Mouse (Mus musculus) ZHBTc4 (cell line): Measurements from ENCODE around the gene Olfr1098.

ENCODE experiments used
- DNase-seq: peaks from one replicate; pipeline ENCODE4 v3.0.0-alpha.2; 2011; ENCODE audit warnings: low read depth, low spot score

Olfr1098 gene

GRCm38 (mm10) chr2:86924445-86924844 is at the start of gene Olfr1098:
Gene Olfr1098, minus strand, starts transcription at chr2:86924545.
- no peak for DNase-seq

GRCm38 (mm10) chr2:86960593-86960992 is 36.2 kb upstream of the Olfr1098 start, which contains the start of gene Olfr1099:
Gene Olfr1099, minus strand, starts transcription at chr2:86960693.
- no peak for DNase-seq

- no peak for DNase-seq
These were observed 2.2 kb upstream of the Olfr1098 start for GRCm38 (mm10) chr2:86926557-86926956.

GRCm38 (mm10) chr2:86905647-86906046 is 18.7 kb downstream of the Olfr1098 start:
- no peak for DNase-seq

DNA sequence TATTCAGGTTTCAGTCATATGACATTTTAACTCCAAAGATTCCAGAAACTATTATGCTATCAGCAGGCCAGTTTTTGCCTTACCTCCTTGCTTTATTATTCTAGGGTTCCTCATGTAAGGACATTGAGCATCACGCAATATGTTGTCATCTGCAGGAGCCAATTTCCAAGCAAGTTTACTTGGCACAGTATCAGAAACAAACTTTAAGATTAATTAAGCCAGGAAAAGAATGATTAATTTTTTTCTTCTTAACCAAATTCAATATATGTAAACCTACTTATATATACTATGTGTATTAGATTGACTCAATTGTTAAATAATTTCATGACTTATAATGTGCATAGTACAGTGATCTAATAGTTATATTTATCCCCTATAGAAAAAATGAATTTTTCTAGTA is 32.2 kb downstream of the Olfr1098 start, which contains the start of gene Olfr1097:
Gene Olfr1097, minus strand, starts transcription at position 101 of the 400 bp plus-strand sequence.
- DNase-seq: no peak

- no peak for DNase-seq
These were observed 49.6 kb downstream of the Olfr1098 start, which contains the start of gene Gm13723 for GRCm38 (mm10) chr2:86874702-86875101. Gene Gm13723, minus strand, starts transcription at chr2:86874802.
